Mouse (Mus musculus) bone marrow, adult 2 months (tissue): ENCODE measurements around the gene Rpl3. TPM values are rescaled to one million over a fixed set of nuclear protein-coding genes. Genes with fewer than 3 reads are reported as not detected.

Experiments used
- H3K27ac ChIP-seq: fragments of 200-500 bp; 2 replicates; pipeline ENCODE4 v1.5.1; 2012; ENCODE audit warnings: low read depth, mild to moderate bottlenecking, control low read depth, inconsistent platforms, low read length; ENCODE audit not compliant: control insufficient read depth, poor library complexity, insufficient read depth
- H3K4me1 ChIP-seq: fragments of 200-500 bp; 2 replicates; pipeline ENCODE4 v1.6.1; 2011; ENCODE audit warnings: low read length; ENCODE audit not compliant: control insufficient read depth, insufficient read depth
- H3K4me3 ChIP-seq: fragments of 200-500 bp; replicated peaks from 2 replicates; pipeline ENCODE3; 2011; ENCODE audit warnings: mild to moderate bottlenecking, low read depth, low read length, control low read depth; ENCODE audit not compliant: control insufficient read depth
- CTCF ChIP-seq: fragments of 200-500 bp; IDR thresholded peaks from 2 replicates; pipeline ENCODE4 v1.5.1; 2011; ENCODE audit warnings: low read length, control low read depth; ENCODE audit not compliant: control insufficient read depth, insufficient read depth
- POLR2A ChIP-seq: fragments of 200-500 bp; IDR thresholded peaks from 2 replicates; pipeline ENCODE4 v1.6.1; 2011; ENCODE audit warnings: low read depth, mild to moderate bottlenecking, control low read depth, low read length, borderline replicate concordance; ENCODE audit not compliant: control insufficient read depth
- WGBS: fragments of 180-500 bp; shearing (Covaris S2); methylation state at CpG from one replicate; pipeline ENCODE4 v1.1.7; 2018; 5-methylcytosine and 5-hydroxymethylcytosine counted together
- polyA plus RNA-seq: library from polyadenylated mRNA; stranded (reverse); fragments of >200 nt; gene quantifications from 2 replicates; pipeline ENCODE4 v1.2.4, GENCODE M21; 2011; ENCODE audit warnings: low replicate concordance; ENCODE audit not compliant: missing spikeins, insufficient read depth, insufficient read length

Gene Rpl3
- polyA plus RNA-seq, 1 experiment = 1,315 TPM

GRCm38 (mm10) chr15:80121721-80122325 lies 30.2 kb upstream of the Rpl3 start:
- 93% methylated on average over 9 of the region's 9 CpGs for WGBS
- Histone ChIP-seq H3K27ac (no peak overlapping the region), H3K4me3 (no peak overlapping the region), H3K4me1 (no peaks in the 10 kb centered on the region; the same call in 1 of the 2 replicates)
- TF ChIP-seq POLR2A = no peak
- TF ChIP-seq CTCF = no peak

GRCm38 (mm10) chr15:80119076-80119475 lies 27.4 kb upstream of the Rpl3 start:
- WGBS = 84% methylated on average over 6 of the region's 6 CpGs
- no peak for TF ChIP-seq CTCF
- TF ChIP-seq POLR2A = no peak
- Histone ChIP-seq H3K4me3 (no peak overlapping the region), H3K27ac (no peak overlapping the region), H3K4me1 (no peaks in the 10 kb centered on the region; the same call in 1 of the 2 replicates)

- H3K4me3 ChIP-seq = no peak overlapping the region
- 50% methylated on average over 8 of the region's 8 CpGs for WGBS
- no peak for TF ChIP-seq CTCF
- H3K27ac ChIP-seq = no peak overlapping the region
- H3K4me1 ChIP-seq = no peaks in the 10 kb centered on the region; the same call in 1 of the 2 replicates
Observed at GRCm38 (mm10) chr15:80117154-80117553, 25.5 kb upstream of the Rpl3 start.

- H3K4me3 ChIP-seq = no peak overlapping the region
- WGBS = 83% methylated on average over 13 of the region's 13 CpGs
- TF ChIP-seq POLR2A = no peak
- TF ChIP-seq CTCF = no peak
- no peak overlapping the region for H3K27ac ChIP-seq
- H3K4me1 ChIP-seq = peaks cover 2% of the 10 kb centered on the region
Observed at GRCm38 (mm10) chr15:80115866-80116794, 24.5 kb upstream of the Rpl3 start.

GRCm38 (mm10) chr15:80115256-80115655 lies 23.6 kb upstream of the Rpl3 start:
- Histone ChIP-seq H3K27ac (no peak overlapping the region), H3K4me3 (no peak overlapping the region), H3K4me1 (peaks cover 2% of the 10 kb centered on the region)
- WGBS = 79% methylated on average over 5 of the region's 5 CpGs
- TF ChIP-seq POLR2A = no peak
- no peak for TF ChIP-seq CTCF

- no peak overlapping the region for H3K4me3 ChIP-seq
- H3K27ac ChIP-seq = no peak overlapping the region
- WGBS = 87% methylated on average over 7 of the region's 7 CpGs
Observed at GRCm38 (mm10) chr15:80114414-80114813, 22.7 kb upstream of the Rpl3 start.

GRCm38 (mm10) chr15:80112499-80112898 lies 20.8 kb upstream of the Rpl3 start:
- WGBS = 45% methylated on average over 2 of the region's 2 CpGs
- no peak for TF ChIP-seq POLR2A
- Histone ChIP-seq H3K27ac (no peak overlapping the region), H3K4me1 (peaks cover 5% of the 10 kb centered on the region), H3K4me3 (no peak overlapping the region)

More at GRCm38 (mm10) chr15:80114414-80114813, 22.7 kb upstream of the Rpl3 start:
- TF ChIP-seq POLR2A (no peak), CTCF (no peak)
- H3K4me1 ChIP-seq = peaks cover 2% of the 10 kb centered on the region

GRCm38 (mm10) chr15:80111436-80111835 lies 19.8 kb upstream of the Rpl3 start:
- WGBS = 30% methylated on average over 12 of the region's 12 CpGs
- H3K27ac ChIP-seq = no peak overlapping the region; the same call in 1 of the 2 replicates
- TF ChIP-seq CTCF (no peak), POLR2A (no peak)

GRCm38 (mm10) chr15:80107575-80107974 lies 15.9 kb upstream of the Rpl3 start:
- no peak for TF ChIP-seq POLR2A
- TF ChIP-seq CTCF = no peak
- WGBS = 81% methylated on average over 3 of the region's 3 CpGs
- no peak overlapping the region for H3K27ac ChIP-seq

More at GRCm38 (mm10) chr15:80111436-80111835, 19.8 kb upstream of the Rpl3 start:
- H3K4me1 ChIP-seq = peaks cover 5% of the 10 kb centered on the region
- no peak overlapping the region for H3K4me3 ChIP-seq

More at GRCm38 (mm10) chr15:80107575-80107974, 15.9 kb upstream of the Rpl3 start:
- H3K4me1 ChIP-seq = peaks cover 9% of the 10 kb centered on the region
- H3K4me3 ChIP-seq = no peak overlapping the region
